Mouse (Mus musculus) spleen, adult 2 months (tissue): ENCODE measurements at regions not wholly inside any gene's neighbourhood (a gene's known extent, or its start where the extent isn't known, plus 50 kb on each side); places are given as distances from the start of the nearest gene placed in this dataset.

Source experiments
- DNase-seq, 2 experiments: peaks; one replicate each; pipeline versions ENCODE4 v3.0.0 to v3.0.0-alpha.2; 2012 to 2021; ENCODE audit warnings: low spot score in 2 of 2, low read depth in 1 of 2
- H3K27ac ChIP-seq: fragments of 200-500 bp; 2 replicates; pipeline ENCODE4 v1.5.1; 2012; ENCODE audit warnings: low read length, inconsistent platforms; ENCODE audit not compliant: insufficient read depth
- H3K27me3 ChIP-seq: fragments of 200-500 bp; 2 replicates; pipeline ENCODE4 v1.6.1; 2012; ENCODE audit warnings: mild to moderate bottlenecking, moderate library complexity, low read length, inconsistent platforms; ENCODE audit not compliant: control insufficient read depth, insufficient read depth
- H3K36me3 ChIP-seq: fragments of 200-500 bp; 2 replicates; pipeline ENCODE4 v1.6.1; 2012; ENCODE audit warnings: mild to moderate bottlenecking, low read length, inconsistent platforms; ENCODE audit not compliant: control insufficient read depth, insufficient read depth
- H3K4me1 ChIP-seq: fragments of 200-500 bp; 2 replicates; pipeline ENCODE4 v1.6.1; 2011; ENCODE audit warnings: inconsistent platforms; ENCODE audit not compliant: control insufficient read depth, insufficient read depth, insufficient read length
- H3K4me3 ChIP-seq: fragments of 200-500 bp; 2 replicates; pipeline ENCODE4 v1.5.1; 2011; ENCODE audit warnings: mild to moderate bottlenecking, inconsistent platforms; ENCODE audit not compliant: insufficient read depth, insufficient read length; ENCODE audit errors: extremely low read depth
- CTCF ChIP-seq: fragments of 200-500 bp; IDR thresholded peaks from 2 replicates; pipeline ENCODE4 v1.5.1; 2011; ENCODE audit warnings: mild to moderate bottlenecking, inconsistent platforms; ENCODE audit not compliant: insufficient read depth, insufficient read length, insufficient replicate concordance; ENCODE audit errors: extremely low read depth
- POLR2A ChIP-seq: fragments of 200-500 bp; IDR thresholded peaks from 2 replicates; pipeline ENCODE4 v1.6.1; 2011; ENCODE audit warnings: low read depth, low read length, inconsistent platforms
- WGBS: fragments of 180-500 bp; shearing (Covaris S2); methylation state at CpG from one replicate; pipeline ENCODE4 v1.1.7; 2018; 5-methylcytosine and 5-hydroxymethylcytosine counted together

DNA sequence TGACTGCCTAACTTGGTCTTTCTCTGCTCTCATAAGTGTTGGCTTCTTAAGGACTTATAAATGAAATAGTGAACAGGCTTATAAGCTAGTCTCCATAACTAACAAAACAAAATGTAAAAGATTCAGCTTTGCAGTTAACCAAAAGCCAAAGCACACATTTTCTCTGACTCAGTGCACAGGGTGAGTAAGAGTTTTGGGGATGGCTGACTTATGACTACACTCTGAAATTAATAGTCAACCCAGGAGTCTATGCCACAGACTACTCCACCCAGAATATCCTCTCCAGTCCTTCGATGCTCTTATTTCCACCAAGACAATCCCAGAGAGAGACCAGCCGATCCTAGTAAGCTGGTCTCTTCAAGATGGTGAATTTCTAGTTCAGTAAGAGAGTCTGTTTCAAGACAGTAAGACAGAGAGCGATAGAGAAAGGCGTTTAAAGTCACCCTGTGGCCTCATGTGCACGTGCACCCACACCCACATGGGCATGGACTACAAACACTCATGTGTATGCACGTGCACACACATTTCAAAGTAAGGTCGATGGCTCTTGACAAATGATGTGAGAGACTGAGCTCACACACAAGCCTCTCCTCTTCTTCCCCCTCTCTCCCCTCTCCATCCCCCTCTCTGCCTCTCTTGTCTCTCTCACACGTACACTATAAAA, 351.2 kb upstream of the Pmfbp1 start:
- Histone ChIP-seq H3K4me1 (no peaks in the 10 kb centered on the region), H3K4me3 (no peak overlapping the region), H3K27ac (no peak overlapping the region), H3K27me3 (no peaks in the 10 kb centered on the region), H3K36me3 (no peaks in the 10 kb centered on the region)
- WGBS: 84% methylated on average over 8 of the region's 8 CpGs
- no peak for DNase-seq
- TF ChIP-seq POLR2A (no peak), CTCF (no peak)

DNA sequence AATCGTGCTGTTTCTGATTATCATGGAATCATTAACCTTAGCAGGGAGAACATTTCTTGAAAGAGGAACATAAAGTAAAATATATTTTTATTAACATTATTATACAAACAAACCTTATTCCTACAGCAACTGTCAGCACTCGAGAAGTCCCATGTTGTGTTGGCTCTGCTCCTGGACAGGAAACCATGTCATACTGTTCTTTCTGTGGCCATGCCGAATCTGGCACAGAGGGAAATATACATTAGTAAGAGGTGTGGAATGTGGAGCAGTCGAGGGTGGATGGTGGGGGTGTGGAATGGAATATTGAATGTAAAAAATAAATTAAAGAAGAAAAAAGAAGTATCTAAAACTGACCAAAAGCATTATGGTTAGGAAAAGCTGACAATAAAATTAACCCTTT, 342.1 kb upstream of the Pmfbp1 start:
- 73% methylated on average over 4 of the region's 4 CpGs for WGBS
- Histone ChIP-seq H3K4me1 (no peaks in the 10 kb centered on the region), H3K27me3 (no peaks in the 10 kb centered on the region), H3K4me3 (no peak overlapping the region), H3K36me3 (no peaks in the 10 kb centered on the region), H3K27ac (no peak overlapping the region)
- TF ChIP-seq CTCF: no peak
- no peak for TF ChIP-seq POLR2A
- no peak for DNase-seq

DNA sequence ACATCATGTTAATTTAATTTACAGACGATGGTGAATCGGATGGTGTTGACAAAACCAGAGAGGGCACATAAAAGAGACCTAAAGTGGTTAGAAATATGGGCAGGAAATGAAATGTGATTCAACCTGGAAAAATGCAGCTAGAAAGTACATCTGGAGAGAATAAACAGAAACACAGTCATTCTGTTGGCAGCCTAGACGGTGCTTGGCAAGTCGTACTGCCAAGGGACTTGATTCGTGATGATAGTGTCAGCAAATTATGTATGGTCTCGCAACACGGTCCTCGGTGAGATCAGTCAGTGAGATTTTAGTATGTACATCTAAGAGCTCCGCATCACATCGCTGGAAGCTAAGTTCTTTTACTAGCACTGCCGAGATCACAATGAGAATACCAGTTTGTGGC, 338.3 kb upstream of the Pmfbp1 start:
- Histone ChIP-seq H3K27me3 (no peaks in the 10 kb centered on the region), H3K4me1 (no peaks in the 10 kb centered on the region), H3K4me3 (no peak overlapping the region), H3K27ac (no peak overlapping the region), H3K36me3 (no peaks in the 10 kb centered on the region)
- no peak for DNase-seq
- TF ChIP-seq CTCF (no peak), POLR2A (no peak)
- 87% methylated on average over 11 of the region's 11 CpGs for WGBS

DNA sequence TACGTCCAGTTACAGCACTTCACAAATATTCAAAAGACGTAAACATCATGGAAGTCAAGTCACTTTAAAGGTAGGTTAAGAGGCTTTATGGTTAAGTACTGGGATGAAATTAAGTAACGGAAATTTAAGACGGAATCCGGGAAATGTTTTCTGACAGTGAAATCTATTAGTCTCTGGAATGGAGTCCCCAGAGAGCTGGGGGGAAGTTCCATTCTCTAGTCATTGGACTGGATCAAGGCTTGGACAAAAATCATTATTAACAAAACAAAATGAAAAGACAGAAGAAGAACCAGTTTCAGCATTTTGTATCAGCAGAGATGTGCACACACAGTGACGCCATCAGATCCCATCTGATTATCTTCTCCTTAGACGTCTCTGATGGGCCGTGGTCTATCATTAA, 337.8 kb upstream of the Pmfbp1 start:
- 93% methylated on average over 8 of the region's 8 CpGs for WGBS
- DNase-seq: no peak
- TF ChIP-seq POLR2A: no peak
- TF ChIP-seq CTCF: no peak
- no peaks in the 10 kb centered on the region for H3K4me1 ChIP-seq
- H3K4me3 ChIP-seq: no peak overlapping the region
- no peak overlapping the region for H3K27ac ChIP-seq
- H3K27me3 ChIP-seq: no peaks in the 10 kb centered on the region
- no peaks in the 10 kb centered on the region for H3K36me3 ChIP-seq

DNA sequence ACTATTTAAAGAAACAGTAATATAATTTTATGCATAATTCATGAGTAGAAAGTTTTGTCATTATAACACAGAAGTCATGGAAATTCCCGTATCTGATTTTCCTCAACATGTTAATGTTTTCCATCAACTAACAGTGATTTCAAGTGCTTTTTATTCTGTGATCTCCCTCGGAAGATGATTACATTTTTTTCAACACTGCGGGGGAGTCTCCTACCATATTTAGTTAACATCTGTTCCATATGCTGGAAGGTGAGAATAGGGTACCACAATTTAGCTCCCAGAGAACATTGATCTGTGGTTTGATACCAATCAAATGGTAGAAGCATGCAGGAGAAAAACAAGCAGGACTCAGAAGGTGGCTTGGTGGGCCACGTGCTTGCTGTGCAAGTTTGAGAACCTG, 321.1 kb upstream of the Pmfbp1 start:
- Histone ChIP-seq H3K4me1 (no peaks in the 10 kb centered on the region), H3K27me3 (no peaks in the 10 kb centered on the region), H3K4me3 (no peak overlapping the region), H3K27ac (no peak overlapping the region), H3K36me3 (no peaks in the 10 kb centered on the region)
- DNase-seq: no peak
- 90% methylated on average over 4 of the region's 4 CpGs for WGBS
- no peak for TF ChIP-seq CTCF
- no peak for TF ChIP-seq POLR2A

DNA sequence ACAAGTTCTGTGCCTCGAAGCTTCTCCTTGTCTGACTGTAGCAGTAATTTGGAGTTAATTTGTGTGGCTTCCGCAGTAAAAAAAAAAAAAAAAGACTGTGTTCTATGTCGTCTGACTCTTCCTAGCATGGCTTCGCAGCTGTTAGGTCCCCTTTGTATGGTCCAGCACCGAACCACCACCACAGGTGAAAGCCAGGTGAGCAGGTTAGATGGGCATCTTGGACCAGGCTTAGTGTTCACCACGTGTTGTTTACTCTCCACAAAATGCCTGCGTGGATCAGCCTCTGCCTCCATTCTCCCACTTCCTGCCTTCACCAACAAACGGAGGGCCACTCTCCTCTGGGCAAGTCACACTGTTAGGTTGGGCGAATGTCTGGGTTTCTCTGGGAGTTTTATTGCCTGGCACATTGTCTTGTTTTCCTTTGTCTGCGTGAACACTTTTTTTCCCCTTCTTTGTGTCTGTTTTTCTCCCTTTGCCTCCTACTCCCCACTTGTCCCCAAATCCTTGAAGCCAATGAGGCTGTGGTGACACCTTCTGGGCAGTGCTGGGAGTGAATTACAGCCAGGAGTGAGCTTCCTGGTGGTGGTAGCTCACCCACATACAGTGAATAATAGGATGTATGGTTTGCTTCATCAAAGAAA, 308.1 kb upstream of the Pmfbp1 start:
- WGBS: 31% methylated on average over 10 of the region's 10 CpGs
- H3K4me3 ChIP-seq: no peak overlapping the region
- TF ChIP-seq CTCF: peak; percentile 24; the same call in 1 of the 2 replicates
- no peak for TF ChIP-seq POLR2A
- no peaks in the 10 kb centered on the region for H3K27me3 ChIP-seq
- H3K4me1 ChIP-seq: no peaks in the 10 kb centered on the region
- no peak overlapping the region for H3K27ac ChIP-seq
- DNase-seq: no peak
- H3K36me3 ChIP-seq: no peaks in the 10 kb centered on the region

DNA sequence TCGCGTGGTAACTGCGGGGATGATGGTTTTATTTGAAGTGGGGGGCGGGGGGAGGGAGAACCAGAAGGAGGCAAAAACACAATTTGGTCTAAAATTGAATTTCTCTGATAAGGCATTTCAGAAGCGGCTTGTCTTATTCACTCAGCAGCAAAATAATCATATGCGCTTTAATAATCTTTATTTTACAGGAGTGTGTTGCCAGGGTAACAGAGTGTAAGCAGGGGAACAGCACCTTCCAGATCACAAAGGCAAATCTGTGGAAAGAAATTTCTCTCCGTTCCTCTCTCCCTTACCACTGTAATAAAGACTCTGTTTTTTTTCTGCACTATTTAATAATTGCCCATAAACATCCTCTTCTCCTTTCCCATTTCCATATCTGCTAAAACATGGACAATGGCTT, 306.2 kb upstream of the Pmfbp1 start:
- 86% methylated on average over 7 of the region's 7 CpGs for WGBS
- Histone ChIP-seq H3K27me3 (no peaks in the 10 kb centered on the region), H3K4me1 (no peaks in the 10 kb centered on the region), H3K36me3 (no peaks in the 10 kb centered on the region), H3K4me3 (no peak overlapping the region), H3K27ac (no peak overlapping the region)
- no peak for DNase-seq
- TF ChIP-seq POLR2A (no peak), CTCF (no peak)
